Mouse (Mus musculus) c-Kit-positive CD71-positive TER-119-positive erythroid progenitor cells, embryonic 14.5 days (primary cell): Measurements from ENCODE around the gene Gm10318.

Experiments used
- DNase-seq: peaks from one replicate; pipeline ENCODE4 v3.0.0-alpha.2; 2013; ENCODE audit warnings: low spot score

Gene Gm10318

GRCm38 (mm10) chr10:77895562-77895961 lies 42.9 kb downstream of the Gm10318 start:
- DNase-seq: no peak

- no peak for DNase-seq
These were observed 47.5 kb downstream of the Gm10318 start for GRCm38 (mm10) chr10:77900126-77900525.

GRCm38 (mm10) chr10:77900903-77901818 lies 48.5 kb downstream of the Gm10318 start:
- DNase-seq: no peak

- DNase-seq: no peak
These were observed 49.2 kb downstream of the Gm10318 start for GRCm38 (mm10) chr10:77901871-77902210.

GRCm38 (mm10) chr10:77902211-77902893 lies 49.7 kb downstream of the Gm10318 start, which contains the start of gene Lrrc3:
Gene Lrrc3, minus strand, starts transcription at chr10:77902536.
- no peak for DNase-seq

- peak; percentile 36 for DNase-seq
These were observed 50.4 kb downstream of the Gm10318 start for GRCm38 (mm10) chr10:77902894-77903715.
